Mouse (Mus musculus) megakaryocyte, embryonic 14.5 days (primary cell): ENCODE measurements around the gene Cela2a.

Experiments
- FLI1 ChIP-seq: IDR thresholded peaks from 2 replicates; pipeline ENCODE4 v1.6.1; 2012; ENCODE audit warnings: low read length, inconsistent platforms, mixed read lengths
- GATA1 ChIP-seq: IDR thresholded peaks from 3 replicates; pipeline ENCODE4 v1.6.1; 2012; ENCODE audit warnings: mixed read lengths, low read length, inconsistent platforms, borderline replicate concordance

GRCm38 (mm10) chr4:141833911-141834310, 8.0 kb upstream of the Cela2a start:
- TF ChIP-seq GATA1 = no peak
- no peak for TF ChIP-seq FLI1
